Mouse (Mus musculus): ENCODE data around the gene Bhlhe41. TPM values are rescaled to one million over a fixed set of nuclear protein-coding genes. Genes with fewer than 3 reads are reported as not detected.

Gene Bhlhe41
- polyA plus RNA-seq, 1 experiment from 2014 or later, result 0.22 TPM

- Histone ChIP-seq H3K4me2 (ENCODE audit: low read depth, low read length) (no peak overlapping the region), H3K4me3 (ENCODE audit: low read depth, low read length) (no peak overlapping the region), H3K9ac (replicated peaks) (no peak overlapping the region), H3K4me1 (ENCODE audit: insufficient read depth) (peaks cover 4% of the 10 kb centered on the region; the same call in 1 of the 2 replicates), H3K9me3 (ENCODE audit: low read length) (no peaks in the 10 kb centered on the region), H3K27ac (ENCODE audit: low read depth) (no peak overlapping the region), H3K27me3 (ENCODE audit: insufficient read depth, low read length) (no peaks in the 10 kb centered on the region), H3K36me3 (replicated peaks; ENCODE audit: insufficient read depth, low read length) (no peaks in the 10 kb centered on the region)
- TF ChIP-seq CTCF (IDR thresholded peaks at IDR 0.05; ENCODE audit: low read depth) (no peak), EP300 (IDR thresholded peaks at IDR 0.05; ENCODE audit: low read depth) (no peak)
- DNase-seq, result no peak
- WGBS (ENCODE audit: insufficient replicate concordance), result 44% methylated on average over 2 of the region's 2 CpGs
- no peak for ATAC-seq
Observed at GRCm38 (mm10) chr6:145850789-145851188, 14.6 kb downstream of the Bhlhe41 start.

- Histone ChIP-seq H3K4me1 (ENCODE audit: insufficient read depth) (peaks cover 2% of the 10 kb centered on the region; the same call in 1 of the 2 replicates), H3K4me2 (ENCODE audit: low read depth, low read length) (no peak overlapping the region), H3K27ac (ENCODE audit: low read depth) (no peak overlapping the region), H3K36me3 (replicated peaks; ENCODE audit: insufficient read depth, low read length) (no peaks in the 10 kb centered on the region), H3K4me3 (ENCODE audit: low read depth, low read length) (no peak overlapping the region), H3K27me3 (ENCODE audit: insufficient read depth, low read length) (no peaks in the 10 kb centered on the region), H3K9ac (replicated peaks) (no peak overlapping the region), H3K9me3 (ENCODE audit: low read length) (no peaks in the 10 kb centered on the region)
- DNase-seq (no peak), ATAC-seq (no peak)
- WGBS (ENCODE audit: insufficient replicate concordance), result 77% methylated on average over 8 of the region's 8 CpGs
- TF ChIP-seq CTCF (IDR thresholded peaks at IDR 0.05; ENCODE audit: low read depth) (no peak), EP300 (IDR thresholded peaks at IDR 0.05; ENCODE audit: low read depth) (no peak)
Observed at GRCm38 (mm10) chr6:145847661-145848060, 17.7 kb downstream of the Bhlhe41 start.

GRCm38 (mm10) chr6:145846948-145847347 lies 18.4 kb downstream of the Bhlhe41 start:
- H3K4me2 ChIP-seq (ENCODE audit: low read depth, low read length), result no peak overlapping the region
- ATAC-seq, result no peak
- peaks cover 2% of the 10 kb centered on the region; the same call in 1 of the 2 replicates for H3K4me1 ChIP-seq (ENCODE audit: insufficient read depth)
- no peak overlapping the region for H3K9ac ChIP-seq (replicated peaks)
- H3K27me3 ChIP-seq (ENCODE audit: insufficient read depth, low read length), result no peaks in the 10 kb centered on the region
- no peaks in the 10 kb centered on the region for H3K9me3 ChIP-seq (ENCODE audit: low read length)
- H3K4me3 ChIP-seq (ENCODE audit: low read depth, low read length), result no peak overlapping the region
- DNase-seq, result no peak
- WGBS (ENCODE audit: insufficient replicate concordance), result 61% methylated on average over 6 of the region's 6 CpGs
- no peak overlapping the region for H3K27ac ChIP-seq (ENCODE audit: low read depth)
- H3K36me3 ChIP-seq (replicated peaks; ENCODE audit: insufficient read depth, low read length), result no peaks in the 10 kb centered on the region
- TF ChIP-seq CTCF (IDR thresholded peaks at IDR 0.05; ENCODE audit: low read depth) (no peak), EP300 (IDR thresholded peaks at IDR 0.05; ENCODE audit: low read depth) (no peak)

GRCm38 (mm10) chr6:145846076-145846475 lies 19.3 kb downstream of the Bhlhe41 start:
- Histone ChIP-seq H3K27me3 (ENCODE audit: insufficient read depth, low read length) (no peaks in the 10 kb centered on the region), H3K36me3 (replicated peaks; ENCODE audit: insufficient read depth, low read length) (no peaks in the 10 kb centered on the region), H3K4me3 (ENCODE audit: low read depth, low read length) (no peak overlapping the region), H3K9me3 (ENCODE audit: low read length) (no peaks in the 10 kb centered on the region), H3K4me1 (ENCODE audit: insufficient read depth) (peaks cover 2% of the 10 kb centered on the region; the same call in 1 of the 2 replicates), H3K4me2 (ENCODE audit: low read depth, low read length) (no peak overlapping the region), H3K27ac (ENCODE audit: low read depth) (no peak overlapping the region; the same call in 1 of the 2 replicates), H3K9ac (replicated peaks) (no peak overlapping the region)
- DNase-seq (no peak), ATAC-seq (no peak)
- TF ChIP-seq EP300 (IDR thresholded peaks at IDR 0.05; ENCODE audit: low read depth) (no peak), CTCF (IDR thresholded peaks at IDR 0.05; ENCODE audit: low read depth) (no peak)
- WGBS (ENCODE audit: insufficient replicate concordance), result 59% methylated on average over 1 of the region's 1 CpGs

GRCm38 (mm10) chr6:145845611-145846010 lies 19.7 kb downstream of the Bhlhe41 start:
- WGBS (ENCODE audit: insufficient replicate concordance), result 37% methylated on average over 5 of the region's 5 CpGs
- no peak overlapping the region for H3K9ac ChIP-seq (replicated peaks)
- TF ChIP-seq EP300 (IDR thresholded peaks at IDR 0.05; ENCODE audit: low read depth) (no peak), CTCF (IDR thresholded peaks at IDR 0.05; ENCODE audit: low read depth) (no peak)
- no peak for DNase-seq
- peaks cover 2% of the 10 kb centered on the region; the same call in 1 of the 2 replicates for H3K4me1 ChIP-seq (ENCODE audit: insufficient read depth)
- no peak overlapping the region for H3K27ac ChIP-seq (ENCODE audit: low read depth)
- no peak overlapping the region for H3K4me2 ChIP-seq (ENCODE audit: low read depth, low read length)
- no peaks in the 10 kb centered on the region for H3K9me3 ChIP-seq (ENCODE audit: low read length)
- no peaks in the 10 kb centered on the region for H3K27me3 ChIP-seq (ENCODE audit: insufficient read depth, low read length)
- no peaks in the 10 kb centered on the region for H3K36me3 ChIP-seq (replicated peaks; ENCODE audit: insufficient read depth, low read length)
- ATAC-seq, result peak; percentile 73
- H3K4me3 ChIP-seq (ENCODE audit: low read depth, low read length), result no peak overlapping the region

- Histone ChIP-seq H3K4me2 (ENCODE audit: low read depth, low read length) (no peak overlapping the region), H3K27me3 (ENCODE audit: insufficient read depth, low read length) (no peaks in the 10 kb centered on the region), H3K9ac (replicated peaks) (no peak overlapping the region), H3K4me3 (ENCODE audit: low read depth, low read length) (no peak overlapping the region), H3K9me3 (ENCODE audit: low read length) (no peaks in the 10 kb centered on the region), H3K4me1 (ENCODE audit: insufficient read depth) (0 out of 2 replicates have a peak, but pooled peaks cover 5% of the 10 kb centered on the region), H3K27ac (ENCODE audit: low read depth) (no peak overlapping the region), H3K36me3 (replicated peaks; ENCODE audit: insufficient read depth, low read length) (no peaks in the 10 kb centered on the region)
- DNase-seq (no peak), ATAC-seq (0 out of 2 replicates have a peak, but pooled peaks have one; percentile 13)
- 24% methylated on average over 6 of the region's 6 CpGs for whole genome bisulfite sequencing (ENCODE audit: insufficient replicate concordance)
- TF ChIP-seq CTCF (IDR thresholded peaks at IDR 0.05; ENCODE audit: low read depth) (no peak), EP300 (IDR thresholded peaks at IDR 0.05; ENCODE audit: low read depth) (no peak)
Observed at GRCm38 (mm10) chr6:145835359-145835758, 30.0 kb downstream of the Bhlhe41 start.

Measured in liver, postnatal 0 days (tissue).